Mouse (Mus musculus) intestine, embryonic 16.5 days (tissue): ENCODE data around the gene Ube2v1. TPM values are rescaled to one million over a fixed set of nuclear protein-coding genes. Genes with fewer than 3 reads are reported as not detected.

Experiments used
- ATAC-seq: fragments of 200-750 bp; cut with Nextera tagmentation; 2 replicates; pipeline ENCODE4 v1.8.0; 2017; ENCODE audit warnings: moderate TSS enrichment, moderate library complexity
- H3K27ac ChIP-seq: fragments of 300-500 bp; sonication (generic); 2 replicates; pipeline ENCODE4 v1.5.1; 2014; ENCODE audit warnings: mild to moderate bottlenecking, low read length
- H3K27me3 ChIP-seq: fragments of 300-500 bp; sonication (generic); replicated peaks from 2 replicates; pipeline ENCODE4 v1.6.1; 2014; ENCODE audit warnings: low read length, control low read depth, mixed read lengths; ENCODE audit not compliant: control insufficient read depth, insufficient read depth
- H3K36me3 ChIP-seq: fragments of 300-500 bp; sonication (generic); 2 replicates; pipeline ENCODE4 v1.6.1; 2014; ENCODE audit warnings: low read length, control low read depth; ENCODE audit not compliant: control insufficient read depth, insufficient read depth
- H3K4me1 ChIP-seq: fragments of 300-500 bp; sonication (generic); 2 replicates; pipeline ENCODE4 v1.6.1; 2014; ENCODE audit warnings: low read length, control low read depth, mixed read lengths; ENCODE audit not compliant: control insufficient read depth, insufficient read depth
- H3K4me2 ChIP-seq: fragments of 300-500 bp; sonication (generic); 2 replicates; pipeline ENCODE4 v1.6.1; 2014; ENCODE audit warnings: low read depth, low read length, control low read depth
- H3K4me3 ChIP-seq: fragments of 300-500 bp; sonication (generic); 2 replicates; pipeline ENCODE4 v1.5.1; 2014; ENCODE audit warnings: mild to moderate bottlenecking, low read length
- H3K9ac ChIP-seq: fragments of 300-500 bp; sonication (generic); 2 replicates; pipeline ENCODE4 v1.6.1; 2014; ENCODE audit warnings: low read depth, low read length
- H3K9me3 ChIP-seq: fragments of 300-500 bp; sonication (generic); 2 replicates; pipeline ENCODE4 v1.6.1; 2016; ENCODE audit warnings: low read length, control low read depth; ENCODE audit not compliant: control insufficient read depth
- WGBS: fragments of 180-500 bp; shearing (Covaris S2); extraction: QIAGEN DNeasy Blood & Tissue Kit; methylation state at CpG from one replicate; pipeline ENCODE4 v1.1.7; 2014; 5-methylcytosine and 5-hydroxymethylcytosine counted together
- polyA plus RNA-seq: library from polyadenylated mRNA; unstranded; fragments of >200 nt; fragmentation: Nextera tagmentation; extraction: Ambion mirVana; gene quantifications from 2 replicates; pipeline ENCODE4 v1.2.1, GENCODE M21; 2015

The Ube2v1 gene
- polyA plus RNA-seq, 1 experiment from 2014 or later: 293 TPM

- Histone ChIP-seq H3K27me3 (no peaks in the 10 kb centered on the region), H3K9me3 (no peaks in the 10 kb centered on the region), H3K9ac (no peak overlapping the region), H3K36me3 (no peaks in the 10 kb centered on the region), H3K4me1 (peaks cover 5% of the 10 kb centered on the region), H3K4me3 (no peak overlapping the region), H3K4me2 (no peak overlapping the region), H3K27ac (no peak overlapping the region)
- no peak for ATAC-seq
- WGBS: 58% methylated on average over 9 of the region's 9 CpGs
Observed at GRCm38 (mm10) chr2:167574814-167575213, 57.1 kb downstream of the Ube2v1 start.

- no peaks in the 10 kb centered on the region for H3K9me3 ChIP-seq
- no peaks in the 10 kb centered on the region for H3K27me3 ChIP-seq
- H3K9ac ChIP-seq: no peak overlapping the region
- no peaks in the 10 kb centered on the region; the same call in 1 of the 2 replicates for H3K4me1 ChIP-seq
- no peak overlapping the region for H3K27ac ChIP-seq
- no peak overlapping the region for H3K4me2 ChIP-seq
- no peak for ATAC-seq
- no peaks in the 10 kb centered on the region for H3K36me3 ChIP-seq
- 85% methylated on average over 18 of the region's 18 CpGs for WGBS
- H3K4me3 ChIP-seq: no peak overlapping the region
Observed at GRCm38 (mm10) chr2:167571442-167572220, 60.3 kb downstream of the Ube2v1 start.

GRCm38 (mm10) chr2:167570815-167571214 is 61.1 kb downstream of the Ube2v1 start:
- no peaks in the 10 kb centered on the region for H3K9me3 ChIP-seq
- H3K4me1 ChIP-seq: peaks cover 2% of the 10 kb centered on the region; the same call in 1 of the 2 replicates
- H3K4me2 ChIP-seq: no peak overlapping the region
- H3K27me3 ChIP-seq: no peaks in the 10 kb centered on the region
- H3K4me3 ChIP-seq: no peak overlapping the region
- 86% methylated on average over 6 of the region's 6 CpGs for WGBS
- no peaks in the 10 kb centered on the region for H3K36me3 ChIP-seq
- no peak overlapping the region for H3K9ac ChIP-seq
- H3K27ac ChIP-seq: peak overlapping the region; percentile 69
- no peak for ATAC-seq

- Histone ChIP-seq H3K9me3 (no peaks in the 10 kb centered on the region), H3K27me3 (no peaks in the 10 kb centered on the region), H3K4me2 (no peak overlapping the region), H3K27ac (peak overlapping the region; percentile 69), H3K4me1 (peaks cover 7% of the 10 kb centered on the region; the same call in 1 of the 2 replicates), H3K36me3 (no peaks in the 10 kb centered on the region), H3K4me3 (no peak overlapping the region), H3K9ac (no peak overlapping the region)
- WGBS: 51% methylated on average over 13 of the region's 13 CpGs
- no peak for ATAC-seq
Observed at GRCm38 (mm10) chr2:167569934-167570651, 61.8 kb downstream of the Ube2v1 start.

- Histone ChIP-seq H3K27me3 (no peaks in the 10 kb centered on the region), H3K9me3 (no peaks in the 10 kb centered on the region), H3K4me3 (no peak overlapping the region), H3K4me2 (no peak overlapping the region), H3K9ac (no peak overlapping the region), H3K4me1 (peaks cover 18% of the 10 kb centered on the region), H3K27ac (0 out of 2 replicates have a peak overlapping the region, but pooled peaks have one; percentile 21), H3K36me3 (no peaks in the 10 kb centered on the region)
- 82% methylated on average over 9 of the region's 9 CpGs for WGBS
- no peak for ATAC-seq
Observed at GRCm38 (mm10) chr2:167568112-167568511, 63.8 kb downstream of the Ube2v1 start.

- H3K9me3 ChIP-seq: no peaks in the 10 kb centered on the region
- WGBS: 30% methylated on average over 19 of the region's 19 CpGs
- H3K4me2 ChIP-seq: no peak overlapping the region
- H3K9ac ChIP-seq: peak overlapping the region; percentile 63
- peaks cover 24% of the 10 kb centered on the region for H3K4me1 ChIP-seq
- H3K27ac ChIP-seq: peak overlapping the region; percentile 66
- ATAC-seq: peak; percentile 35
- no peak overlapping the region for H3K4me3 ChIP-seq
- no peaks in the 10 kb centered on the region for H3K36me3 ChIP-seq
- no peaks in the 10 kb centered on the region for H3K27me3 ChIP-seq
Observed at GRCm38 (mm10) chr2:167565682-167566081, 66.2 kb downstream of the Ube2v1 start.

- H3K27me3 ChIP-seq: 0 out of 2 replicates have a peak, but pooled peaks cover 3% of the 10 kb centered on the region
- H3K4me2 ChIP-seq: no peak overlapping the region
- ATAC-seq: no peak
- H3K9me3 ChIP-seq: no peaks in the 10 kb centered on the region
- H3K4me3 ChIP-seq: no peak overlapping the region
- H3K4me1 ChIP-seq: peaks cover 24% of the 10 kb centered on the region
- H3K9ac ChIP-seq: peak overlapping the region; percentile 63
- no peaks in the 10 kb centered on the region for H3K36me3 ChIP-seq
- peak overlapping the region; percentile 66 for H3K27ac ChIP-seq
- 72% methylated on average over 3 of the region's 3 CpGs for WGBS
Observed at GRCm38 (mm10) chr2:167565312-167565656, 66.6 kb downstream of the Ube2v1 start.

GRCm38 (mm10) chr2:167564551-167565311 is 67.2 kb downstream of the Ube2v1 start:
- H3K27me3 ChIP-seq: peaks cover 8% of the 10 kb centered on the region; the same call in 1 of the 2 replicates
- no peaks in the 10 kb centered on the region for H3K36me3 ChIP-seq
- H3K4me3 ChIP-seq: no peak overlapping the region
- no peak overlapping the region for H3K4me2 ChIP-seq
- 70% methylated on average over 13 of the region's 13 CpGs for WGBS
- H3K9ac ChIP-seq: no peak overlapping the region
- ATAC-seq: no peak
- peaks cover 24% of the 10 kb centered on the region for H3K4me1 ChIP-seq
- H3K27ac ChIP-seq: peak overlapping the region; percentile 45
- no peaks in the 10 kb centered on the region for H3K9me3 ChIP-seq

- peaks cover 10% of the 10 kb centered on the region; the same call in 1 of the 2 replicates for H3K27me3 ChIP-seq
- no peak; the same call in 1 of the 2 replicates for ATAC-seq
- H3K27ac ChIP-seq: no peak overlapping the region
- H3K4me3 ChIP-seq: no peak overlapping the region
- H3K9ac ChIP-seq: no peak overlapping the region
- H3K4me2 ChIP-seq: no peak overlapping the region
- H3K4me1 ChIP-seq: peaks cover 28% of the 10 kb centered on the region
- 40% methylated on average over 12 of the region's 12 CpGs for WGBS
- no peaks in the 10 kb centered on the region for H3K36me3 ChIP-seq
- H3K9me3 ChIP-seq: no peaks in the 10 kb centered on the region
Observed at GRCm38 (mm10) chr2:167563703-167564102, 68.2 kb downstream of the Ube2v1 start.
